Mouse (Mus musculus) bone marrow, adult 2 months (tissue): ENCODE data around the gene Arhgap6. TPM values are rescaled to one million over a fixed set of nuclear protein-coding genes. Genes with fewer than 3 reads are reported as not detected.
A peak's percentile ranks its signal among the peaks of the same experiment; 100 is the strongest.
"Not testable (repeated sequence)": the region's sequence is repeated elsewhere in the genome, so short reads cannot be mapped to it uniquely, and the experiment has no call there.

Source experiments
- H3K27ac ChIP-seq: fragments of 200-500 bp; 2 replicates; pipeline ENCODE4 v1.5.1; 2012; ENCODE audit warnings: low read depth, mild to moderate bottlenecking, control low read depth, inconsistent platforms, low read length; ENCODE audit not compliant: control insufficient read depth, poor library complexity, insufficient read depth
- H3K4me1 ChIP-seq: fragments of 200-500 bp; 2 replicates; pipeline ENCODE4 v1.6.1; 2011; ENCODE audit warnings: low read length; ENCODE audit not compliant: control insufficient read depth, insufficient read depth
- H3K4me3 ChIP-seq: fragments of 200-500 bp; replicated peaks from 2 replicates; pipeline ENCODE3; 2011; ENCODE audit warnings: mild to moderate bottlenecking, low read depth, low read length, control low read depth; ENCODE audit not compliant: control insufficient read depth
- CTCF ChIP-seq: fragments of 200-500 bp; IDR thresholded peaks from 2 replicates; pipeline ENCODE4 v1.5.1; 2011; ENCODE audit warnings: low read length, control low read depth; ENCODE audit not compliant: control insufficient read depth, insufficient read depth
- POLR2A ChIP-seq: fragments of 200-500 bp; IDR thresholded peaks from 2 replicates; pipeline ENCODE4 v1.6.1; 2011; ENCODE audit warnings: low read depth, mild to moderate bottlenecking, control low read depth, low read length, borderline replicate concordance; ENCODE audit not compliant: control insufficient read depth
- WGBS: fragments of 180-500 bp; shearing (Covaris S2); methylation state at CpG from one replicate; pipeline ENCODE4 v1.1.7; 2018; 5-methylcytosine and 5-hydroxymethylcytosine counted together
- polyA plus RNA-seq: library from polyadenylated mRNA; stranded (reverse); fragments of >200 nt; gene quantifications from 2 replicates; pipeline ENCODE4 v1.2.4, GENCODE M21; 2011; ENCODE audit warnings: low replicate concordance; ENCODE audit not compliant: missing spikeins, insufficient read depth, insufficient read length

Gene Arhgap6
- polyA plus RNA-seq, 1 experiment = 8.3 TPM

DNA sequence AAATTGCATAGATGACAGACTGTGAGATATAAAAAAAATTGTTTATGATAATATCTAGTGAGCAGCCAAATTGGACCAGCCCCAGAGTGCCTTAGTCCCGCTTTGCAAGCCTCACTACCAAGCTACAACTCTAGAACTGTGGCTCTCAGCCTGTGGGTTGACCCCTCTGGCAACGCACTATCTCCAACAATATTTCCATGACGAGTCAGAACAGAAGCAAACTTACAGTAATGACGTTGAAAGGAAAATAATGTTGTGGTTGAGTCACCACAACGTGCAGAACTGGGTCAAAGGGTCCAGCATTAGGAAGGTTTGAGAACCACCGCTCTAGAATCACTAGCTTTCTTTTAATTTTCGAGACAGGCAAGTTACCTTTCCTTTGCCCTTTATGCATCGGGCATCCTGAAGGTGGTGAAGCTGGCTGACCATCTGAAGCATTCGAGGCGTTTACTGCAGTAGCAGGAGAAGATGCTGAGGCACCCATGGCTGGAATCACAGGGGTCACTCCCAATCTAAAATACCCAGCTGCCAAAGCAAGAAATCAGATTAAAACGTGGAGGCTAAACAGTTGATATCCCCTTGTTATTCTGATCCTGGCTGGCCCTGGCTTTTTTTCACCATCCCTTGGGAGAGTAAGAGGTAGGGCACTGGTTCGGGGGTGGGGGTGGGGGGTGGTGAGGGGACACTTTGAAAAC is 524.3 kb downstream of the Arhgap6 start:
- H3K4me1 ChIP-seq = no peaks in the 10 kb centered on the region; the same call in 1 of the 2 replicates
- no peak overlapping the region for H3K27ac ChIP-seq
- WGBS = 33% methylated on average over 12 of the region's 12 CpGs
- peak overlapping the region; percentile 86 for H3K4me3 ChIP-seq
- TF ChIP-seq CTCF (no peak), POLR2A (no peak)

DNA sequence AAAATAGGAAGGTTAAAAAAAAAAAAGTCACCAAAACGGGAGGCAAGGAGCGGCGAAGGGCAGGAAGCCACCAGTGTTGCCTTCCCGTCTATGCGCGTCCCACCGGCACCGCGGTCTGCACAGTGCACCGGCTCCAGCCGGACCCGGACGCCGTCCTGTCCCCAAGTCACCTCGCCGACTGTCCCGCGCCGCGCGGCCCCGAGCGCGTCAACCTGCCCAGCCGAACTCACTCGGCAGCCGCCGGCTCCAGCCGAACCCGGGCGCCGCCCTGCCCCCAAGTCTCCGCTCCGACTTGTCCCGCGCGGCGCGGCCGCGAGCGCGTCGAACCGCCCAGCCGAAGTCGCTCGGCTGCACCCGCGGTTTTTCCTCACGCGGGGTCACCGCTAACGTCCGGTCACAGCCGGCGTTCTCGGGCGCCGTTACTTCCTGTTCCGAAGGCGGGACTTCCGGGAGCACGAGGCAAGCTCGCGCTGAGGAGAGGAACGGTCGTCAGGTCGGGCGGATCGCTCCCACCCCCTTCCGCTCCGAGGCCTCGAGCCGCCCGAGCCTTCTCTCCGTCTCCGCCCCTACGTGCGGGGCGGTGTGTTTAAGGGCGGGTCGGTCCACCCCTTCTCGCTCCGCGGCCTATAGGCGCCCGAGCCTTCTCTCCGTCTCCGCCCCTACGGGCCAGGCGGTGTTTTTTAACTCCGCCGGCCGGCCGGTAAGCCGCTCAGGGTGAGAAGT is 525.2 kb downstream of the Arhgap6 start, which contains the start of gene Hccs:
Hccs (minus strand) TSS at position 428 of the 723 bp plus-strand sequence.
- TF ChIP-seq CTCF (no peak), POLR2A (peak; percentile 43; the same call in 1 of the 2 replicates)
- Histone ChIP-seq H3K27ac (peak within 1 kb of the TSS; percentile 93), H3K4me1 (no peaks in the 10 kb centered on the region; the same call in 1 of the 2 replicates), H3K4me3 (peak within 1 kb of the TSS; percentile 86)
- WGBS = 19% methylated on average over 95 of the region's 97 CpGs

DNA sequence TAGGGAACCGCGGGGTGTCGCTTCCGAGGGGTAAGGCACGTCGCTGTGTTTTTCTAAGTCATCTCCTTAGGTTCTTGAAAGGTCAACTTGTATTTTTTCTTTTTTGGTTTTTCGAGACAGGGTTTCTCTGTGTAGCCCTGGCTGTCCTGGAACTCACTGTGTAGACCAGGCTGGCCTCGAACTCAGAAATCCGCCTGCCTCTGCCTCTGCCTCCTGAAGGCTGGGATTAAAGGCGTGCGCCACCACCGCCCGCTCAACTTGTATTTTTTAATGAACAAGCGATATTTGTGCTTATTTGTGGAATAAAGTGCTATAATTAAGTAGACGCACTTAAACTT is 525.7 kb downstream of the Arhgap6 start:
- Histone ChIP-seq H3K4me3 (peak overlapping the region; percentile 54), H3K27ac (peak overlapping the region; percentile 93; the same call in 1 of the 2 replicates)
- H3K4me1 ChIP-seq = not testable (repeated sequence)
- WGBS = 24% methylated on average over 15 of the region's 15 CpGs

DNA sequence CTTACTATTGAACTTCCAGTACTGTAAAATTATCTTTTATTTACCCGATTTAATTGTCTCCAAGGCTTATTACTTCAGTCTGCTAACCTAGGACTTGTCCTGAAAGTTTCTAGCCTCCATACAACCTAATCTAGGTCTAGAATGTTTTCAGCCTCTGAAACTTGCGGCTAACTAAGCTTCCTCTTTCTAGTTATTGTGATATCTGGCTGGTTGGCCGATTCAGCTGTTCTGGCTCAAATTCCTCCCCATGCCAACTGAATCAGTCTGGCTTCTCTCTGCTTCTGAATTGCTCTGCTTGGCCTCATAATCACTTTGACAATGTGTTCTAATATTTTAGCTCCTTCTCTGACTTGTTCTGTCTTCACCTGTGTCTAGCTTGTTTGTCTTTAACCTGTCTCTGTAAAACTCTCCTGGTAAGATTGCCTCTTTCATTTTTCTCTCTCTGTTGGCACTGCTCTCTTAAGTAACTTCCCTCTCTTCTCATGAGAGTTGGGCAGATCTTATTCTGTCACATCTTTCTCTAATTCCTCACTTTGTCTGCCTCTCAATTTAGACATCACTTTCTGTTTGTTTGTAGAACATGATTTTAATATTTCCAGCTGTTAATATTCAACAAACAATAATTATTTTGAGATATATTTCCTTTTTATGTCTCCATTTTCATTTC is 531.2 kb downstream of the Arhgap6 start:
- no peak overlapping the region for H3K27ac ChIP-seq
- H3K4me3 ChIP-seq = no peak overlapping the region
- no peaks in the 10 kb centered on the region for H3K4me1 ChIP-seq
- no peak for TF ChIP-seq POLR2A
- no peak for TF ChIP-seq CTCF
- WGBS = 20% methylated on average over 3 of the region's 3 CpGs

DNA sequence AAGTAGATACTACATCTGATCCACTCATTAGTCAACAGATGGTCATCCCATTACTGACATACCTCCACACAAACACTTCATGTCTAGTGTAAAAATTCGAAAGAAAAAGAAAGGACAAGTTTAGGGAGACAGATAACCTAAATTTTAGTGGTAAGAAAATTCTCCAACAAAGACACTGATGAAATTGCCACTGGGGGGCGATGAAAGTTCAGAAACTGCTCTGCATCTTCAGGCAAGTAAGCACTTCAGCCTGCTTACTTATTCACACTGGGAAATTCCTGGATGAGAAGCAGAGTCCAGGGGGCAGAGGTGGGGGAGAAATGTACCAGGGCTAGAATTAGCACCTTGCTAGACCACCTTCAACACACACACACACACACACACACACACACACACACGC is 537.4 kb downstream of the Arhgap6 start:
- 53% methylated on average over 3 of the region's 3 CpGs for WGBS
- TF ChIP-seq CTCF (no peak), POLR2A (no peak)
- Histone ChIP-seq H3K27ac (no peak overlapping the region), H3K4me3 (no peak overlapping the region), H3K4me1 (no peaks in the 10 kb centered on the region)

DNA sequence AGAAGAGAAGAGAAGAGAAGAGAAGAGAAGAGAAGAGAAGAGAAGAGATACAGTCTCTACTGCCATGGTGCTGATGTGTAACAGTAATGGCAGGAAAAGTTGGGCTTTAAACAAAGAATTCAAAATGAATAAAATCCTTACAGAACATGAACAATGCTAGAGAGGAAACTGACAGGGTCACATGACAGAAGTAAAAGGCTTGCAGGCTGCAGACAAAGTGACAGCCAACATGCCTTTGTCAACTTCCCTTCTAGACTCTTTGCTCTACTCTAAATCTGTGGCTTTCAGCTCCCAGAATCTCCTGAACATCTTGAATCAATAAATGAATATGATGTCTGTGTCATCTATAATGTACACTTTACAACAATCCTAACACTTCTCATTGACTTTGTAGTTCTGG is 542.7 kb downstream of the Arhgap6 start:
- Histone ChIP-seq H3K4me1 (no peaks in the 10 kb centered on the region), H3K27ac (no peak overlapping the region), H3K4me3 (no peak overlapping the region)
- TF ChIP-seq CTCF = no peak
- no peak for TF ChIP-seq POLR2A

DNA sequence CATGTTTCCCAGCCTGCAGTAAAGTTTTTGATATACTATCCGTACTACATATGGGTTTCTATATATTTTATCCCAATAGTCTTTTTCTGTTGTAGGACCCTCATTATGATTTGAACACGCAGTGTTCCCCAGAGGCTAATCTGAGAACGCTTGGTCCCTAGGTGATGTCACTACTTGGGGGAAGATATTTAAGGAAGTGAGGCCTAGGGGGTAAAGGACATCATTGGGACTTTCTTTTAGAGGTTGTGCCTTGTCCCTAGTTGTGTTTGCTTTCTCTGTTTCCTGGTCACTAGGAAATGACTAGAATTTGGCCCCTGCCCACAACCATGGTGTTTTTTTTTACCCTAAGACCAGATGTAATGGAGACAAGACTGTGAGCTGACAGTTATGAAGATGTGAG is 543.3 kb downstream of the Arhgap6 start:
- Histone ChIP-seq H3K27ac (no peak overlapping the region), H3K4me1 (no peaks in the 10 kb centered on the region), H3K4me3 (no peak overlapping the region)
- WGBS = 61% methylated on average over 3 of the region's 3 CpGs
- TF ChIP-seq CTCF (no peak), POLR2A (no peak)

Other genes starting within 250 kb of the Arhgap6 start
- gene Frmpd4, start 217.9 kb upstream of the Arhgap6 start, polyA plus RNA-seq = not detected in 2 replicates
- gene Msl3, start 121.2 kb upstream of the Arhgap6 start, polyA plus RNA-seq = 26.9 and 29.2 TPM in 2 replicates